Mouse (Mus musculus) layer of hippocampus, adult 6 months (tissue): Measurements from ENCODE around the gene Irak2. TPM values are rescaled to one million over a fixed set of nuclear protein-coding genes. Genes with fewer than 3 reads are reported as not detected.

Experiments used
- long read RNA-seq, 2 experiments: library from polyadenylated mRNA; unstranded; transcript quantifications; one replicate each; pipeline ENCODE4 v2.0.0; 2019 to 2020
- microRNA-seq: library from miRNA; unstranded; fragments of <30 nt; microRNA quantifications from one replicate; pipeline ENCODE4 v1.2.0, GENCODE M21; 2020
- polyA plus RNA-seq: library from polyadenylated mRNA; unstranded; fragments of <200 nt; fragmentation: Nextera tagmentation; gene quantifications from 2 replicates; pipeline ENCODE4 v1.2.3, GENCODE M21; 2021

The Irak2 gene
- 14.3 and 15.4 TPM in 2 replicates for polyA plus RNA-seq
- long read RNA-seq, experiment 1, transcript Irak2-201 (13 exons, 3,196 nt): major isoform, 10 of 11 reads
- long read RNA-seq, experiment 1, partial matches to known transcripts: 1 of 11 reads
- long read RNA-seq, experiment 1, other reads (novel, unspliced or antisense): 0 of 11 reads
- long read RNA-seq, experiment 2, transcript Irak2-201 (13 exons, 3,196 nt): major isoform, 29 of 39 reads
- long read RNA-seq, experiment 2, partial matches to known transcripts: 2 of 39 reads
- long read RNA-seq, experiment 2, other reads (novel, unspliced or antisense): 4 of 39 reads

DNA sequence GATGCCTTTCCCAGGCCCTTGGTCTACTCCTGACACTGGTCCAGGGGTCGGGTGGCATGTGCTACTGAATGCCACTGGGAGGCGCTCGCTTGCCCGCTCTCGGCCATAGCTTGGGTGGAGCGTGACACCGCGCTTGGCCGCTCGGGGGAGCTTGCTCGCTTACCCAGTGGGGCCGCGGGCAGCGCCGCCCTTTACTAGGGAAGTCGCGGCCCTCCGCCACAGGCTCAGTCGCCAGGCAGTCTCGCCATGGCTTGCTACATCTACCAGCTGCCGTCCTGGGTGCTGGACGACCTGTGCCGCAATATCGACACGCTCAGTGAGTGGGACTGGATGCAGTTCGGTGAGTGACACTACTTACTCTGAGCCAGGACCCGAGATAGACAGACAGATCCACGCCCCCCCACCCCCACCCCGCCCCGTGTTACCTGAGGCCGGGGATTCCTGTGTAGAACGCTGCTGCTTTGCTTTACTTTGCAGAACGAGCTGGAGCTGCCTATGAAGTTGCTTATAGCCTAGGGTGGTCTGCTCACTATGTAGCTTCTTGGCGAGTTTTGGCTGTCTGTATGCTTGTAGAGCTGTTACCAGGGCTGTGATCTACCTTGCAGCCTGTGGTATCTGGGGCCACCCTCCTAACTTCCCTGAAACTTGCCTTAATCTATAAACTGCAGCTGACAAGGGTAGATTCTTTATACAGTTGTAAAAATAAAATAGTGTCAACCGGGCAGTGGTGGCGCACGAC, at the start of gene Irak2:
Gene Irak2, plus strand, starts transcription at position 166 of the 739 bp plus-strand sequence.

DNA sequence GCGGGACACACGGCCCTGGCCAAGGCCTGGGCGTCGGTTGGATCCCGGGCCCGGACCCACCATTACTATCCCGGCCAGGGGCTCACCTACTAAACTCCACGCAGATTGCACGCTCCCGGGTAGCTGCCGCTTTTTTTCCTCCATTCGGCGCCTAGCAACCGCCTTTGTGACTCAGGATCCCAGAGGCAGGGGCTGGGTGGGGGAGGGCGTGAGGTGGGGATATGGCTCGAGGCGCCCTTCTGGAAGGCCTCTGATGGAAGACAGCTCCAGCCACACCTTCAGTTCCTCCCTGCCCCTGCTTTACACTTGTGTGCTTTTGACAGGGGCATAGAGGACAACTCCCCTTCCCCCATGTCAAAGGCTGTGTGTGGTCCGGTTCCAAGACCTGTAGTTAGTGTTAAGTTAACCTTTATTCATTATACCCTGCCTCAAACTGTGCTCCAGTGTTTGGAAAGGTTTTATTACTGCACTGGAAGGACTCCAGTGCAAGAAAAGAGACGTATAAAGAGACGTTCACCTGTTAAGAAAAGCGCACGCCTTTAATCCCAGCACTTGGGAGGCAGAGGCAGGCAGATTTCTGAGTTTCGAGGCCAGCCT, 37.6 kb upstream of the Irak2 start, which contains the start of gene Fancd2os:
Gene Fancd2os, minus strand, starts transcription at position 173 of the 597 bp plus-strand sequence.

DNA sequence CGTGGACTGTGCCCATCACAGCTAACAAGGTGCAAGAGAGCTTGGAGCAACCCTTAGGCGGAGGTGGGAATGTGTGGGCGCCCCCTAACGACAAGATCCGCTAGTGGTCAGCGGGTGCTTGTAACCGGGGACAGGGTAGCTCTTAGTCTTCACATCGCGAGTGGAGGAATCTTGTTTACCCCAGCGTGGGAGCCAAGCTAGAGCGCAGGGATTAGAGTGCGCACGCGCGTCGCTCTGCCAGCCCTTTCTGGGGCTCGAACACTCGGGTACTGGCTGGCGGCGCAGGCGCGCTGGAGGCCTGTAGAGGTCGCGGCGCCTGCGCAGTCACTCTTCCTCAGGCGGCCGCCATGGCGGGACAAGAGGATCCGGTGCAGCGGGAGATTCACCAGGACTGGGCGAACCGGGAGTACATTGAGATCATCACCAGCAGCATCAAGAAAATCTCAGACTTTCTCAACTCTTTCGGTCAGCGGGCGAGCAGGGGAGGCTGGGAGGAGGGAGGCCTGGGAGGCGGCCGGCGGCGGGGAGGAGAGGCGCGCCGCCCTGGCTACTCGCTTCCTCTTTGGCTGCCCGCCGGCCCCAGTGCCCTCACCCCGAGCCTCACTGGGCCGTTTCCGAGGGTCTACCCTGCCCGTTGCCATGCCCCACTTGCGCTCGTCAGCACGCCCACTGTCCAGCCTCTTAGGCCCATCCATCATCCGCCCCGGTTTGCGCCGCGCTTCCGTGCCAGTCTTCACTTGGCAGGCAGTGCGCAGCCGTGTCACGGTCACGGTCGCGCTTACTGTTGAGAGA, 33.6 kb upstream of the Irak2 start, which contains the start of gene Brk1:
Gene Brk1, plus strand, starts transcription at position 341 of the 792 bp plus-strand sequence.

DNA sequence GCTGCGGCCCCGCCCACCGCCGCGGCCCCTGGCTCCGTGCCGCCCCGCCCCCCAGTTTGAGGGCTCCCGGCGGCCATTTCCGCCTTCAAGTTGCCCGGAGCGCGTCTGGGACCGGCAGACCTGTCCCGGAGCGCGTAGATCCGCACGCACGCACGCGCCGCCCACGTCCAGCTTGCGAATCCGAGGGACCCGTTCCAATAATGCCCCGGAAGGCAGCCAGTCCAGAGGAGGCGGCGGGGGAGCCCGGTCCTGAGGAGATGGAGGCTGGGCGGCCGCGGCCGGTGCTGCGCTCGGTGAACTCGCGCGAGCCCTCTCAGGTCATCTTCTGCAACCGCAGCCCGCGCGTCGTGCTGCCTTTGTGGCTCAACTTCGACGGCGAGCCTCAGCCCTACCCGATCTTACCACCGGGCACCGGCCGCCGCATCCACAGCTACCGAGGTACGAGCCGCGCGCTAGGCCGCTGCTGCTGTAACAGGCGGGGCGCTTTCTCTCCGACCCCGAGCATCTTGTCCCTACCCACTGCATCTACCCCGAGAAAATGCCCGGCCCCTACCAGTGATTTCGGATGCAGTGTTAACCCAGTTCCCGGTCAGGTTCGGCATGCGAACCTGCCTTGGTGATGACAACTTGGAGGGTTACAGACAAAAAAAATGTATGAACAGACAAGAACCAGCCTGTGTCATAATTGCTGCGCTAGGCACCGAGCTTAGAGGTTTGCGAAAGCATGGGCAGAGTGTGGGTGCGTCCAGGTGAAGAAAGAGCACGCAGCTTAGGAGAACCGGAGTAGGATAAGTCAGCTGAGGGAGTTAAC, 14.1 kb upstream of the Irak2 start, which contains the start of gene Vhl:
Gene Vhl, plus strand, starts transcription at position 19 of the 811 bp plus-strand sequence.

DNA sequence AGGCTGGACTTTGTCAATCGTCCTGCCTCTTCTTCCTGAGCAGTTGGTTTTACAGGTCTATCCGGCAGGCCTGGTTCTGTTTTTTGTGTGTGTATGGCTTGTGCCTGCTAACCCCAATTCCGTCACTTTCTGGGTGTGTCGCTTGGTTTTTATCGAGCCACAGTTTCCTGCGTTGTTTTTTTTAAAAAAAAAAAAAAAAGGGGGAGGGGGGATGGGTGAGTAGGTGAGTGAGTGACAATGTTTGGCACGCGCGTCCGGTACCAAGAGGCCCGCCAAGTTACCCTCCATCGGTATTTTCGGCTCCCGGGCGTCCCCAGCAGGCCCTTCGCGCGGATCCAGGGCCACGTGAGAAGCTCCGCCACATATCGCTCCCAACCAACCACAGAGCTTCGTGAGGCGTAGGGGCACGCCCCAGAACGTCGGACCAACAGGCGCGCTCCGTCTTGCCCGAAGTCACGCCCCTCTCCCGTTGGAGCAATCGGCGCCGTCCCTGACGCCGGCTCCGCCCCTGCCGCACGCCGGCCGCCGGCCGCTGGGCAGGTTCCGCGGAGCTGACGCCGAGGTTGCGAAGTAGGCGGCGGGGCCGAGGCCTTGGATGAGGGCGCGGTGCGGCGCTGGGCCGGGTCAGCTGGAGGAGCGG, 58.4 kb downstream of the Irak2 start, which contains the start of gene Tatdn2:
Gene Tatdn2, plus strand, starts transcription at position 469 of the 640 bp plus-strand sequence.

DNA sequence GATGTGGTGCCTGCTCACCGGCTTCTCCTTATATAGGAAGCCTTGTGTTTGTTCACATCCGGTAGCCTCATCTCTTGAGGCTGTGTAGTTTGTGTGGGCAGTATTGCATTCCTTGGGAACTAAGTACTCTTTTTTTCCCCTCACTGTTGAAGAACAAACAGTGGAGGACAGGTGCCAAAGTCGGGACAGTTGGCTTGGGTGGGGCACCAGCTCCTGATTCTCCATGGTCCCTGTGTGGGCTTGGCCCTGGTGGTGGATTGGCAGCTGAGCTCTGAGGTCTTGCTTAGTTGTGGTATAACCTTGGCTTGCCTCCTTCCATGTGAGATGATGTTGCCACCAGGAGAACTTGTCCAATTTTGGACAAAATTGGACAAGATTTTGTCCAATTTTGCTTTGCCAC, 81.6 kb downstream of the Irak2 start, which contains the start of gene Ghrl:
Gene Ghrl, minus strand, starts transcription at position 3 of the 400 bp plus-strand sequence.

DNA sequence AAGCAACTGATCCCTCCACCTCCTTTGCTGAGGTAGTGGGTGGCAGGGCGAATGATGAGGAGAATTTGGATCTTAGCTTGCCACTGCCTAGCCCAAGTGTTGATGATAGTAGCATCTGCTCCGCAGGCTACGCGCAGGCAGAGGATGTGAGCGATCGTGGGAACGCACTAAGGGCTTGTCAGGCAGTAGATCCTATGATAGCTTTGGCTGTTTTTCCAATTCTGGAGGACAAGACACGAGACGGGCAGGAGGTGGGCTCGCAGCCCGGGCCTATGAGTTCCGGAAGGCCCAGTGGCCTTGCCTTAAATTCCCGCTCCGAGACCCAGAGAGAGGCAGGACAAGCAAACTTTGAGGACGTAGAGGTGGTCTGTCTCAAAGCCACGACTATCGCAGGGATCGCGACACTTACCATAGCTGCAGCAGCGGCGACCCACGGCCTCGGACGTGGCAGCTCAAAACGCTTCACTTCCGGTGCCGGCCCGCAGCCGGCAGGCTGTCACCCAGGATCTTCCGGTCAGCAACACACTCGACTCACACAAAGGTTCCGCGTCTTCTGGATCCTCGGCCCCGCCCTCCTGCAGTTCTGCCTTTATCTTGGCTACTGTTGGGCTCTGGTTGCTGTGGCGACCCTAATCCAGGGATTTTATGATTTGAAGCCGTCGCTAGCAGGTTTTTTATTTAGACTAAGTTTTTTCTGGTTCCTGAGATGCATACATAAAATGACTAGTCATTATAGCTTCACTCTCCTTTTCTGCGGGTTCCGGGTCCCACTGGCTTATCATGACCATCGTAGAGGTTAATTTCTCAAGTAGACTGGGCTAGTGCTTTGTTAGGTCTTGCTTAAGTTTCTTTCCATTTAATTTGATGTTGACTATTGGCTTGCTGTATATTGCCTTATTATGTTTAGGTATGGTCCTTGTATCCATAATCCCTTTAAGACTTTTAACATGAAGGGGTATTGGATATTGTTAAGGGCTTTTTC, 102.3 kb downstream of the Irak2 start, which contains the start of gene Sec13:
Gene Sec13, minus strand, starts transcription at position 508 of the 982 bp plus-strand sequence.

Small RNA genes within 50 kb of the gene (microRNA-seq; reads per million reads assigned to microRNA genes)
- 1.1 reads per million for gene Mir7042

Other genes starting within 250 kb of the Irak2 start
- 3.6 and 4.0 TPM in 2 replicates for gene Ttll3, start 249.2 kb upstream of the Irak2 start, polyA plus RNA-seq
- gene Rpusd3, start 219.1 kb upstream of the Irak2 start, polyA plus RNA-seq: 23.8 and 27.5 TPM in 2 replicates
- 0.20 TPM in 1 of 2 replicates, not detected in the other for gene Cidec, start 202.7 kb upstream of the Irak2 start, polyA plus RNA-seq
- 85.2 and 90.9 TPM in 2 replicates for gene Jagn1, start 195.9 kb upstream of the Irak2 start, polyA plus RNA-seq
- gene Il17re, start 180.0 kb upstream of the Irak2 start, polyA plus RNA-seq: 0.20 and 2.7 TPM in 2 replicates
- gene Il17rc, start 167.0 kb upstream of the Irak2 start, polyA plus RNA-seq: 5.7 and 5.8 TPM in 2 replicates
- 79.6 and 80.0 TPM in 2 replicates for gene Creld1, start 155.2 kb upstream of the Irak2 start, polyA plus RNA-seq
- 20.0 and 25.5 TPM in 2 replicates for gene Prrt3, start 136.5 kb upstream of the Irak2 start, polyA plus RNA-seq
- gene Emc3, start 106.8 kb upstream of the Irak2 start, polyA plus RNA-seq: 95.3 and 96.8 TPM in 2 replicates
- 1.3 and 1.9 TPM in 2 replicates for gene Fancd2, start 106.8 kb upstream of the Irak2 start, polyA plus RNA-seq
- gene Fancd2os, start 37.8 kb upstream of the Irak2 start, polyA plus RNA-seq: 0.35 and 0.69 TPM in 2 replicates
- gene Brk1, start 33.7 kb upstream of the Irak2 start, polyA plus RNA-seq: 214 and 247 TPM in 2 replicates
- 41.5 and 43.3 TPM in 2 replicates for gene Vhl, start 14.5 kb upstream of the Irak2 start, polyA plus RNA-seq
- 0.83 TPM in 2 replicates for gene Tatdn2, start 58.6 kb downstream of the Irak2 start, polyA plus RNA-seq
- not detected in 2 replicates for gene Ghrl, start 81.4 kb downstream of the Irak2 start, polyA plus RNA-seq
- gene Sec13, start 102.3 kb downstream of the Irak2 start, polyA plus RNA-seq: 151 and 168 TPM in 2 replicates